Mouse (Mus musculus): ENCODE measurements around the gene Kcnk4. TPM values are rescaled to one million over a fixed set of nuclear protein-coding genes. Genes with fewer than 3 reads are reported as not detected.

The Kcnk4 gene
- total RNA-seq, 2 experiments from 2014 or later = 0.23 to 0.35 TPM

DNA sequence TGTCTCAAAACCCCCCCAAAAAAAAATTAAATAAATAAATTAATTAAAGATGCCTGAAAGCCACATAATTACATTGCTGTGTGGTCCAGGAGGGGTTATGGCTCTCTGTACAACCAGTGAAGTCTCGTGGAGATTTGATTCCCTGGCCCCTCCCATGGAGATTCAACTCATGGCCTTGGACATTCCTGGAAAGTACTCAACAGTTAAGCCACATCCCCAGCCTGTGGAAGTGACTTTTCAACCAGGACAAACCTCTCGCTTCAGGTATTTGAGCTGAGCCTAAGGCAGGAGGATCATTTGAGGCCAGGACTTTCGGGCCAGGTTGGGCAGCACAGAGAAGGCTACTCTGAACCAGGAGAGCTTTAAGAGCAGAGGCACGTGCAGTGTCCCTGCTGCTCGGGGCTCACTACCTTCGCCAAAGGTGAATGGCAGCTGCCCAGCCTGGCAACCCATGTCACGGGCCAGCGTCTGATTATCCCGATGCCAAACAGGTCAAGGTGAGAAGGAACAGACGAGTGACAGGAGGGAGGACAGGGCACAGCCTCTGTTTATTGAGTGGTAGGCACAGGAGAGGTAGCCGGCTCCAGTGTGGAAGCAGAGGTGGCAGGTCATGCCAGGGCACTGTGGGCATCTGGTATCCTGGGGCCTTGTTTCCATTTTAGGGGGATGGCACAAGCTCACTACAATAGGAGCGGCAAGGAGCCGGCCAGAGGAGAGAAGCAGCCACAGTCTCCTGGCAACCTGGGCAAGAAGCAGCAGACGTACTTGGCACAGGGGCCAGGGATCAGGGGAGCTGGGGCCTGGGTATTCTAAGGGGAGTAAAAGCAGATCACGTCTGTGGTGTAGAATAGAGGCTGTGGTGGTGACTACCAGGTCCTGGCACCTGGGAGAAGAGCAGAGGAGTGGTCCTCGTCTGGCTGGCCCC is 3.5 kb upstream of the Kcnk4 start:
- no peak for DNase-seq (ENCODE audit: low spot score in 2 of 2)

DNA sequence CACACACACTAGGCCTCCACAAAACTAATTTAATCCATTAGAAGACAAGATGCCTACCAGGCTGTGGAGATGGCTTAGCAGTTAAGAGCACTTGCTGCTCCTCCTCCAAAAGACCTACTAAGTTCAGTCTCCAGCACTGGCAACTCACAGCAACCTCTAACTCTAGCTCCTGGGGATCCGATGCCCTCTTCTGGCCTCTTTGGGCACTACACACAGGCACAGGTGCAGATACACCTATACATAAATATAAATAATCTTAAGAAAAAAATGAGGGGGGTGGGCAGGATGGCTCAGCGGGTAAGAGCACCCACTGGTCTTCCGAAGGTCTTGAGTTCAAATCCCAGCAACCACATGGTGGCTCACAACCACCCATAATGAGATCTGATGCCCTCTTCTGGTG is 2.0 kb upstream of the Kcnk4 start:
- no peak for DNase-seq (ENCODE audit: low spot score in 2 of 2)

DNA sequence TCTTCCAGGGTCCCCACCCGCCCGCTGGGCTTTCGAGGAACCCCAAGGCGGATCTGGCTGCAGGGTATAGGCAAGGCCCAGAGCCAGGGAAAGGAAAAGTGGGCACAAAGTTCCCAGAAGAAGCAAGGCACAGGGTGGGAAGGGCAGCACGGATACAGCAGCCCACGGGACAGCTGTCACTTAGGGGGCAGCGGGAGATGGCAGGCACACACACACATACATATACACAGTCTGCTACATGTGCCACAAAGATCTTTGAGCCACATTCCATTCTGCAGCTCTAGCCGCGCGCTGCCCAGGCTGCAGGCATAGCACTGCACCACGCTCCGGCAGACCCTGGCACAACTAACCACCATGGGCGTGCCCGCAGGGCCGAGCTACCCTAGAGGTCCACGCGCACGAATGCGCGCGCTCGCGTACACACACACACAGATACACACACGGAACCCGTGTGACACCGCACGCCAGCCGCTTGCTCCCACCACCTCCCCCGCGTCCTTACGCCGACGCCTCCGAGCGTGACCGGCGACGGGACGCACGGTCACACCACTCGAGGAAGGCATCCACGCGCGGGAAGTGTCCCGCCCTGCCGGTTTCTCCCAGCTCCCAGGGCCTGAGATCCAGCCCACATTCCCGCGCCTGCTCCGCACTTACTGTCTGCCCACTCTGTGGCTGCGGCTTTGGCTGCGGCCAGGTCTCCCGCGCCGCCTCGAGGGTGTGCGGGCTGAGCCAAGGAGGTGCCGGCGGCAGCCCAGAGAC is 700 bp downstream of the Kcnk4 start:
- DNase-seq (ENCODE audit: low spot score in 2 of 2) = no peak

DNA sequence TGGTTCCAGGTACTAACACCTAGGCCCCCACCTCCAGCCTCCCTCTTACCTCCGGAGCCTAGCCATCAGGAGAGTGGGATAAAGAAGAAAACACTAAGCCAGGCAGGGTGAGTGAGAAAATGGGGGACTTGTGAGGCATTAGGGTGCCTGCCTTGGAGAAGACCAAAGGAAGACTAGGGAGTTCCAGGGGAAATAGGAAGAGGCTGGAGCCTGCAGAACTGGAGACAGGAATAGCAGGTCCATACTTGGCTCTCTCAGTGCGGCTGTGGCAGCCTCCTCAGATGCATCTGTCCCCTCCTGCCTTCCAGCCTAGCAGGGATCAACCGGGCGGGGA is 1.2 kb downstream of the Kcnk4 start:
- DNase-seq (ENCODE audit: low spot score in 2 of 2) = no peak

DNA sequence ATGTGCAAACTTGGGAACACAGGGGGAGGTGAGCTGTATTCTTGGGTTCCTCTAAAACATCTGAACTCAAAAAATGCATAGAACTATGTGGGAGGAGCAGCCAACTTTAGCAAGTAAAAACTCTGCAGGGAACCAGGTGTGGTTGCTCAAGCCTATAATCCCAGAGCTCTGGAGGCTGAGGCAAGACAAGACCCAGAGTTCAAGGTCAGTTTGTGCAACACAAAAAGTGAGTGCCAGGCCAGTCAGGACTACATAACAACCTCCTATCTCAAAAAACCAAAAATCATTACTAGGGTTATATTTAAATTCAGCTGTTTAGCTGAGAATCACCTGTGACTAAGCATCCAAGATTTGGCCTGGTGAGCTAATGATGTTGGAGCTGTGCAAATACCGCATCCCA is 2.3 kb downstream of the Kcnk4 start:
- DNase-seq (ENCODE audit: low spot score in 2 of 2) = no peak

DNA sequence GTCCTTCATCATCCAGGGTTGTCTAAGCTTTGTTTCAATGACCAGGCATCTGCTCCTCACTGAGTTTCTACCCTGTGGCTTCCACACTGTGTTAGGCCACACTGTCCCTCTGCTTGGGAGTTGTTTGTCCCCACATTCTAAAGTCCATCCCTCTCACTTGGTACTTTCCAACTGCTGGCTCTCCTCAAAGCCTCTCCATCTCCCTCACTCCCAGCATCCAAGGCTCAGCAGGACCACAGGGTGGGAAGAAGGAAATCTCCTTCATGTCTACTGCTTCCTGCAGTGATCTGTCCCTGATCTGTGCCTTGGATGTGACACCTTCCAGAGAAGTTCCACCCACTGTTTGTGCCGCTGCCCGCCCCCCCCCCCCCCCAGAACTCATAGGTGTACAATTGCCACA is 3.3 kb downstream of the Kcnk4 start:
- DNase-seq (ENCODE audit: low spot score in 2 of 2) = no peak

DNA sequence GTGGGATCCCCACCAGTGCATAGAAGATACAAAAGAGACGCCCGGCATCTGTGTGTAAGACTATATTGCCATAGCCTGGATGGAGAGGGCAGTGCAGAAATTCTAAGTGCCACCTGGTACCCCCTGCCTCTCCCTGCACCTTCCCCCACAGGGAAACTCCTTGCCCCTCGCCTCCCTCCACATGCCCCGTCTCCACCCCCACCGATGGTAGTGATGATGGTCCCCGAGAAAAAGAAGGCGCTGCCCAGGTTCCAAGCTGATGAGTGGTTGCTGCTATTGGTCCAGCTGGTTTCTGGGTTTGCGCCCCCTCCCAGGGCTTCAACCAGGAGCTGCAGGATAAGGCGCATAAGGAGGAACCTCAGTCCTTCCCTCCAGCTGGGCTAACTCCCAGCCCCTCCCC is 6.2 kb downstream of the Kcnk4 start:
- no peak for DNase-seq (ENCODE audit: low spot score in 2 of 2)

DNA sequence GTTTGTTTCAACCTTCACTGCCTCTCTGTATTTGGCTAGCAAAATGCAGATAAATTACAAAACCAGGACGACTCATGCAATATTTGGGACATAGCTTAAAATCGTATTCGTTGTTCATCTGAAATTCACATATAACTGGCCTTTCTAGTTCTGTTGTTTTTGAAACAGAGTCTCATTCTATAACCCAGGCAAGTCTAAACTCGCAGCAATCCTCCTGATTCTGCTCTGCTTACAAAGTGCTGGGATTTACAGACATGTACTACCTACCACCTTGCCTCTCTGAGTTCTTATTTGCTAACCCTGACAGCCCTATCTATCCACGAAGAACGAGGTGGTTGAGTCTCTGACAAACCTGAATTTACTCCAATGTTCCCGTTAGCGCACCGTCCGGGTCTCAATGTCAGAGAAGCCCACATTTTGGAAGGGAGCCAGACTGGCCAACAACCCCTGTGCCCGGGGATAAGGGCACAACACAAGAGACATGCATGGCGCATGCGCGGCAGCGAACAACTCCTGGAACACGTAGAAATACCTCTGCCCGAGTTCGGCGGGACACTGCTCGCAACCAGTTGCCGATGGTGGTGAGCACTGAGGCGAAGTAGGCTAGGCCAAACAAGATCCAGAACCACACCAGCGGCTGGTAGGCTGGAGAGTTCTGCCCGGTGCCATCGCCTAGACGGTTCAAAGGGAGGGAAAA is 7.6 kb downstream of the Kcnk4 start:
- DNase-seq (ENCODE audit: low spot score in 2 of 2) = no peak

DNA sequence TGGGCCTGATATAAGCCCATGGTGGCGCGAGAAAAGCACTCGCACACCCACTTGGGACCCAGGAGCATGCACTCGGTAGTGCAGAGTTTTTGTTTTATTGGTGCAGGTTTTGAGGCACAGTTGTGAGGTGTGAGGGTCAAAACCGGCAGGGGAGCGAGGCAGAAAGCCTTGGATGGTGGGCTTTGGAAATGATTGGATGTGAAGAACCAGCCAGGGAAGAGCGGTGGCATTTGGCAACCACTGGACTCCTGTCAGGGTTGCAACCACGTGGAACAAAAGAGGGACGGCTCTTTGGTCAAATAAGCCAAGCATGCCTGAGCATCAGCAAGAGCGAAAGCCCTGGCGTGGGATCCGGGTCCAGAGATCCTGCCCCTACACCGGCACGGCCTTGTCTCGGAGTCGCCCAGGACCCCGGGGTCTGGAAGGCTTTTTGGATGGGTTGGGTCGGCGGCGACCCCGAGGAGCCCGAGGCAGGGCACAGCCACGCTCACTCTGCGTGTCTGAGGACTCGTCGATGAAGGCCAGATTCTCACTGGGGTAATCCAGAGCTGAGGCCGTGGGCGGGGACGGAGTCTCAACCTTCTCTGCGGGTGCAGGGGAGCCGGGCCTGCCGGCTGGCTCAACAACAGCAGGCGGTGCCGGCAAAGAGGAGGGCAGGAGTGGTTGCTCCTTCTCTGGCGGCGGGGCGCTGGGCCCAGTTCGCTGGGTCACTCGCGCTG is 8.5 kb downstream of the Kcnk4 start:
- no peak for DNase-seq (ENCODE audit: low spot score in 2 of 2)

DNA sequence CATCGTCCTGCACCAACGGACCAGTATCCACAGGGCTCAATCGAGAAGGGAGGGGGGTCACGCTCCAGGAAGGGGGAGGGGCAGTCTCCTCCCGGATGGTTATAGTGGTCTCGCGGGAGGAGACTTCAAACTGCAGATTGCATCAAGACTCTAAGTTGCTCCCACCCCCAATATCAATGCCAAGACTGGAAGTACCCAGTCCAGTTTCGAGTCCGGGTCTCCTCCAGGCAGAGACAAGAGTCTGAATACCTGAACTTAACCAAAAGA is 9.1 kb downstream of the Kcnk4 start, which contains the start of gene Catsperz:
TSS of gene Catsperz (minus strand) at position 74 of the 267 bp plus-strand sequence.
- DNase-seq (ENCODE audit: low spot score in 2 of 2) = no peak

DNA sequence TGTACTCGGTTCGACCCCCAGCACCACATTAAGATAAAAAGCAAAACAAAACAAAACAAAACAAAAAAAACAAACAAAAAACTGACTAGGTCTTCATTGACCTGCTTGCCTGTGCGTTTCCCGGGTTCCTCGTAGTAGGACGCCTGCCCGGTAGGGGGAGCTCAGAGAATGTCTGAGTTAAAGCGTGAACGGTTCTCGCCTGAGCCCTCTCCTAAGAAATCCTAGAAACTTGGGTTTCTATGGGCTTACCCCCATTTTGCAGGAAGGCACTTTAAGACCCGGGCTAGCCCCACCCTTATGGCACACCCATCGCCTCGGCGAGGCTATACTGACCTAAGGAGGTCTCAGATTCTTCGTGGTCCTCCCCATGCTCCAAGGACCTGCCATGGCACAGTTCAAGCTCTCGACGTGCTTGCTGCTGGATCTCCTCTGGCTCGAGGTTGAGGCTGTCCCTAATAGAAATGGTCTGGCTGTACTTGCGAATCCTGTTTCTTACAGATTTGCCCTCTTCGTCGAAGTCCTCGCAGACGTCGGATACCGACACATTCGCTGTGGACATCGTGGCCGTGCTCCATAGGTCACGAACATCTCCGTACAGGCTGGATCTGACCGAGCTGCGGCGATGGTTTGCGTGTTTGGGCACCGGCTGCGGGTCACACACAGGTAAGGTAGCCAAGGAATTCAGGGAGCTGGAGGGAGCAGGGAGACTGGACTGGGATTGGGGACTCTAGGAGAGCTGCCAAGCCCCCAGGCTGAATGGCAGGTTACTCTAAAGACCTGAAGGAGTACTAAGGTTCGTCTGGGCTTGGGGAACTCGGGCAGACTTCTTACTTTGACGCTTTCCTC is 9.6 kb downstream of the Kcnk4 start:
- DNase-seq (ENCODE audit: low spot score in 2 of 2) = peak; percentile 89 to 90

DNA sequence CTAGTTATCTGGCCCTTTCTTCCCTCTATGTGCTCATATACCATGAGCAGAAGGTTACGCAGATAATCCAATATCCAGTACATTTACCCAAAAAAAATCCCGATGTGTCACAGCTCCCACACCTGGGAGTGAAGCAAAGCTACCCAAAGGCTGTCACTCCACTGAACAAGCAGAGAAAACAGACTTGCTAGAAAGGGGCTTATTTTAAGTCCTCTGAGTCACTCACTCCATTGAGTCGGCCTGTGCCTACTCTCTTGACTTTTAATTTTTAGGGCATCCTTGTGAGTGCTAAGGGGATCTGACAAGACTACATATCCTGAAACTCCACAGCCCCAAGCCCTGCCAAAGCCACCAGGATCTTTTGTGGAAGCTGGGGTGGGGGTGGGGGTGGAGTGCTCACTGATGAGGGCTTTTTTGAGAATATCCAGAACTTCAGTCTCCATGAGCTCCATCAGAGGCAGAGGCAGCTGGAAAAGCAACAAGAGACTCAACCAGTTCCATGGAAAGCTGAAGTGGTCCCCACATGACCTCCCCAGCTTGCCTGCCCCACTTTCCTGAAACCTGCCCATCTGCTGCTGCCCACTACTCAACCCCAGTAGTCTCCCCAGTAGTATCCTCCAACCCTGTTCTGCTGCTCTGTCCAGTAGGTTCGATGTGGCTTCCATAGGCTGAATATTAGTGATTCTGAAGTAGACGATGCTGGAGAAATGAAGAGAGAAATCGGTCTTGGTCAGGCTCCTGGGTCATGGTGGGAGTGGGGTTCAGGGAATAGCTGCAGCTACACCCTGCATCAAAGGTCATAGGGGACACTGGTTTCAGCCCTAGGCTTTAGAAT is 11.2 kb downstream of the Kcnk4 start:
- DNase-seq (ENCODE audit: low spot score in 2 of 2) = no peak

DNA sequence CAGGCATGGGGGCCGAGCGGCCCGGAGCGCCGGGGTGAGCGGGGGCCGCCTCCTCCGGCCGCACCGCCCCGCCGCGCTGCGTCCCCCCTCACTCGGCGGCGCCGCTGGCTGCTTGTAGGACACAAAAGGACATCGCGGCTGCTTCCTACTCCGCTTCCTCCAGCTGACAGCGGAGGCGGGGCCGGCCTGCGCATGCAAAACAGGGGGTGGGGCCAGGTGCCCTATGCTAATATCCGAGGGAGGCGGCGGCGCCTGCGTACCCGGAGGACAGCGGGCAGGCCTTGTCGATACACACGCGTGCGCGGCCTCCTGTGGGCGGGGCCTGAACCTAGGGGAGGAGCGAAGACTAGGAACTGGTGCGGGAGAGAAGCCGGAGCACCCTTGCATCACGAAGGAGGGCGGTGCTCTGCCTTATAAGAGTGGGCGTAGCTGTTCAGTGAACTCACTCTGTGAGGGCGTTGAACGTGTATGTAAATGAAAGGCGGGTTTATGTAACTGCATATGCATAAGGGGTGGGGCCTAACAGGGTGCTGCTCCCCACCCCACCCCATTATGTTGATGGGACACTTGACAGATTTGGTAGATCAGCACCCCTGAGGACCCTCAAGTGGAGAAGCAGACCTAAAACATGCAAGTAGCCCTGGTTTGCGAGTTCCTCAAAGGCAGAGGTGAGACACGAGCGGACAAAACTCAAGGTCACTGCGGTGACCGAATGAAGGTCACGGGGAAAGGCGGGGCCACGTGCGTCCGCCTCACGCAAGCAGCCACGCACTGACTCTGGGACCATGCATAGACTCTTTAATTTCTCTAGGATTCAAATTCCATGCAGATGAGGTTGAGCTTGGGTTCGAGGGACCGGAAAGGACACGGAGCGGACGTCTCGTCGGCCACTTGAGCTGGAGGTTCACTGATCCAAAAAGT is 12.4 kb downstream of the Kcnk4 start, which contains the start of gene Esrra:
TSS of gene Esrra (minus strand) at position 167 of the 921 bp plus-strand sequence.
- DNase-seq (ENCODE audit: low spot score in 2 of 2) = peak; percentile 99

DNA sequence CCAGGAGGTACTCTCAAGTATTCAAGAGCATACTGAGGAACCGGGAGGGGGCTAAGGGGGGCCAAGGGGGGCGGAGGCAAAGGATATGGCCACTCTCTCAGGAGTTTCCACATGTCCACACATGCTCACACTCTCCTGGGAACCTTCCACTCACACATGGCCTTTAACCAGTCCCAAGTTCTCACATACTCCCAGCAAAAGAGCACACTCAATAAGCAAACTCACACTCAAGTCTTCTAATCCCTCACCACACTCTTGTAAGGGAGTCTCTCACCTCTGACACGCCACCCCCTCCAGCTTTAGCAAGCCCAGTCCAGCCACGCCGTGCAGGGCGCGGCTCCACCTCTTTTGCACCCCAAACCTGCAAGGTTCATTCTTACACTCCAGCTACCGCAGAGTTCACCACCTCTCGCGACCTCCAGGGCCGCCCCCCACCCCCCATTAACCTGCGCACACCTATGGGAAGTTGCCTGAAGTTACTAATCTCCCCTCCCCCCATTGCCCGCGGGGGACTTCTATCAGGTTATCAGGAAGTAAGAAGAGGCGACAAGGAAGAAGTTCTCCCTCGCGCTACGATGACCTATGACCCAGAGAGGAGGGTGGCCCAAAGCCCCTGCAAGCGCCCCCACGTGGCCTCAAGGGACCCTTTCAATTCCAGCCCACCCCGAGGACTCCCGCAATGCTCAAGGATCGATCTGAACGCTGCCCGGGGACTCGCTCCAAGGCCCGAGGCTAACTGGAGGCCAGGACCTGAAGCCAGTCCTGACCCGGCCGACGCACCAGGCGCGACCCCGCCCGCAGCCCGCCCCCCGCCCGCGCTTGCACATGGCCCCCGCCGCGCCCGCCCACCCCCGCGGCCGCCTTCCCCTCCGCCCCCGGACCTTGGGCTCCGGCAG is 13.3 kb downstream of the Kcnk4 start:
- DNase-seq (ENCODE audit: low spot score in 2 of 2) = peak; percentile 33 to 55

DNA sequence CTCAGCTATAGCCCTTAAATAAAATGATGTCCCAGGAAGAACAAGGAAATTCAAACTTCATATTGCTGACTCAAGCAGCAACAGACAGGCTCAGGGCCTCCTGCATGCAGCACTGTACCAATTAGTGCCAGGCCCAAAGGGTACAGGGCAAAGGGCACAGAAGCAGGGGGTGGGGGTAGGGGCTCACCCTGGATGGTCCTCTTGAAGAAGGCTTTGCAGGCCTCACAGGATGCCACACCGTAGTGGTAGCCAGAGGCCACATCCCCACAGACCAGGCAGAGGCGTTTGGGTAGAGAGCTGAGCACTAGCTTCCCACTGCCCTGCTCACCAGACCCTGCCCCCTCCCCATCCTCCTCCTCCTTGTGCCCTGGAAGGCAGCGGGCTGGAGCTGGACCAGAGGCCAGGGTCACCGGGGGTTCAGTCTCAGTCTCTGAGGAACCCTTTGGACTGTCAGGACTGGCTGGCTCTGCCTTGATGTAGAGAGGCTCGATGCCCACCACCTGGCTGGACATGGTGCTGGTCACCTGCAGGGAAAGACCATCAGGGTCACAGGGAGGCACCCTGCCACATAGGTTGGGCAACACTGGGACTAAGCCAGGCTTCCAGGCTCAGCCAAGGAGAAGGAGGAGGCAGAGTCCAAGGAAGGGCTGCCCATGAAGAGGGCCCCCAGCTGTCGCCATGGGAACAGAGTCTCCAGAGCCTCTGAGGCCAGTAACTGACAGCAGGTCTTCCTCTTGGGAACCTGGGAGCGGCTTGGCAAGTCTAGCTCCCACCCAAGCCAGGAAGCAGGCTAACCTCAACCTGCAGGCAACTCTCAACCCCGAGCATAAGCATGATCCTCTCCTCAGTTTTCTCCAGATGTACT is 14.2 kb downstream of the Kcnk4 start:
- peak in 1 of 2 experiments; percentile 51 for DNase-seq (ENCODE audit: low spot score in 2 of 2)

DNA sequence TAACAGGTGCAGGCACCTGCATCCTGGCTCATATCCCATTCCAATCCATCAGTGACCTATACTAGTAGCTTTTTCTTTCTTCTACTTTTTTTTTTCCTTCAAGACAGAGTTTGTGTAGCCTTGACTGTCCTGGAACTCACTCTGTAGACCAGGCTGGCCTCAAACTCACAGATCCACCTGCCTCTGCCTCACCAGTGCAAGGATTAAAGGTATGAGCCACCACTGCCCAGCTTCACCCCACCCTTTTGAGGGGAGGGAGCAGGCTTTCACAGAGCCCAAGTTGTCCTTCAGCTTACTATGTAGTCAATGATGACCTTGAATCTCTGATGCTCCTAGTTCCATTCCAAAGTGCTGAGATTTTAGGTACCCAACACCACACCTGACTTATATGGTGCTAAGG is 14.9 kb downstream of the Kcnk4 start:
- DNase-seq (ENCODE audit: low spot score in 2 of 2) = no peak
